Mouse (Mus musculus) Muller cell, postnatal 12 days (primary cell): ENCODE results near the gene Amy2a1.
"Not testable (repeated sequence)": the region's sequence is repeated elsewhere in the genome, so short reads cannot be mapped to it uniquely, and the experiment has no call there.

Source experiments
- DNase-seq: peaks from one replicate; pipeline ENCODE4 v3.0.0-alpha.2; 2015; ENCODE audit errors: inconsistent ontology term

The Amy2a1 gene

GRCm38 (mm10) chr3:113532328-113532727 is at the start of gene Amy2a1:
Gene Amy2a1, minus strand, starts transcription at chr3:113532428.
- DNase-seq = not testable (repeated sequence)

GRCm38 (mm10) chr3:113574578-113574977 is 42.4 kb upstream of the Amy2a1 start:
- no peak for DNase-seq

- DNase-seq = no peak
Observed at GRCm38 (mm10) chr3:113574138-113574537, 41.9 kb upstream of the Amy2a1 start.

GRCm38 (mm10) chr3:113572158-113572557 is 39.9 kb upstream of the Amy2a1 start:
- no peak for DNase-seq

GRCm38 (mm10) chr3:113539692-113540091 is 7.5 kb upstream of the Amy2a1 start:
- no peak for DNase-seq
